18 mouse cellular contexts compared by ENCODE assay signal in genomic region chr9:6289211-6289696, GRCm38 (mm10). TPM values are rescaled to one million over a fixed set of nuclear protein-coding genes. Genes with fewer than 3 reads are reported as not detected.
DNase-seq lines count a peak whose midpoint lies in the region; ATAC-seq lines count a peak whose summit lies in the region.
"Had no signal": no experiment of that assay in that cellular context is flagged by ENCODE, and none has a peak within 500 bp of the region (broad histone marks: within the 10 kb centered on the region; RNA-seq: fewer than 3 reads in every experiment).

No protein-coding gene starts in this region.

- H3K9ac ChIP-seq in hindbrain, embryonic 14.5 days = no peak overlapping the region
- no peak overlapping the region for H3K9ac ChIP-seq in neural tube, embryonic 15.5 days (replicated peaks)
- H3K9ac ChIP-seq: heart, embryonic 15.5 days; limb, embryonic 13.5 days; lung, embryonic 15.5 days had no signal

- no peaks in the 10 kb centered on the region for H3K27me3 ChIP-seq in hindbrain, embryonic 14.5 days (ENCODE audit: control insufficient read depth, insufficient read depth, low read length)
- H3K27me3 ChIP-seq in neural tube, embryonic 15.5 days (replicated peaks) = no peaks in the 10 kb centered on the region
- H3K27me3 ChIP-seq: CH12.LX; heart, embryonic 15.5 days; limb, embryonic 13.5 days; lung, embryonic 15.5 days; Patski had no signal

- 3% methylated on average over 2 of the region's 2 CpGs for WGBS in hindbrain, embryonic 14.5 days
- 8% methylated on average over 2 of the region's 2 CpGs for WGBS in neural tube, embryonic 15.5 days

- H3K27ac ChIP-seq in hindbrain, embryonic 14.5 days = no peak overlapping the region
- H3K27ac ChIP-seq in neural tube, embryonic 15.5 days (replicated peaks) = no peak overlapping the region
- H3K27ac ChIP-seq: heart, embryonic 15.5 days; limb, embryonic 13.5 days; lung, embryonic 15.5 days had no signal

- H3K4me3 ChIP-seq in hindbrain, embryonic 14.5 days (replicated peaks; ENCODE audit: low read length) = no peak overlapping the region
- no peak overlapping the region for H3K4me3 ChIP-seq in neural tube, embryonic 15.5 days (replicated peaks)
- H3K4me3 ChIP-seq: heart, embryonic 15.5 days; limb, embryonic 13.5 days; lung, embryonic 15.5 days had no signal

- intact Hi-C loops in gastrocnemius, postnatal 14 days (cut with DNase I; ENCODE audit: low total_unique reads) = no loop called here

- H3K9me3 ChIP-seq in hindbrain, embryonic 14.5 days (ENCODE audit: control insufficient read depth, low read length) = no peaks in the 10 kb centered on the region
- no peaks in the 10 kb centered on the region for H3K9me3 ChIP-seq in neural tube, embryonic 15.5 days (replicated peaks)
- H3K9me3 ChIP-seq: heart, embryonic 15.5 days; limb, embryonic 13.5 days; lung, embryonic 15.5 days had no signal

- DNase-seq in lung, postnatal 10 days = peak; percentile 2
- no peak for DNase-seq in lung, postnatal 14 days
- peak; percentile 17 for DNase-seq in embryo, embryonic 9.5 days (ENCODE audit: extremely low spot score)
- DNase-seq in hindbrain, embryonic 14.5 days (ENCODE audit: low spot score) = no peak
- DNase-seq in adrenal gland, postnatal 36 days = no peak
- no peak for DNase-seq in gastrocnemius, postnatal 14 days
- DNase-seq: cerebellum, adult 11-12 months; kidney, postnatal 4 days had no signal

- no peaks in the 10 kb centered on the region for H3K36me3 ChIP-seq in hindbrain, embryonic 14.5 days (replicated peaks; ENCODE audit: control insufficient read depth, insufficient read depth)
- H3K36me3 ChIP-seq in neural tube, embryonic 15.5 days = no peaks in the 10 kb centered on the region
- H3K36me3 ChIP-seq: heart, embryonic 15.5 days; limb, embryonic 13.5 days; lung, embryonic 15.5 days had no signal

- no peaks in the 10 kb centered on the region for H3K4me1 ChIP-seq in hindbrain, embryonic 14.5 days (replicated peaks; ENCODE audit: control insufficient read depth, insufficient read depth, low read length)
- H3K4me1 ChIP-seq in neural tube, embryonic 15.5 days = peaks cover 6% of the 10 kb centered on the region; the same call in 1 of the 2 replicates
- H3K4me1 ChIP-seq: limb, embryonic 13.5 days; lung, embryonic 15.5 days had no signal

- ATAC-seq in hindbrain, embryonic 14.5 days (ENCODE audit: low FRiP score) = peak; percentile 34; the same call in 1 of the 2 replicates
- ATAC-seq in neural tube, embryonic 15.5 days (ENCODE audit: low FRiP score) = peak; percentile 61; the same call in 1 of the 2 replicates
- ATAC-seq: Patski had no signal

- no peak overlapping the region for H3K4me2 ChIP-seq in hindbrain, embryonic 14.5 days (replicated peaks)
- no peak overlapping the region for H3K4me2 ChIP-seq in neural tube, embryonic 15.5 days
- H3K4me2 ChIP-seq: heart, embryonic 15.5 days; limb, embryonic 13.5 days; lung, embryonic 15.5 days had no signal

RNA-seq across cellular contexts. Expression of gene Ddi1, which starts 19.6 kb away (rescaled TPM):
- 0.05 TPM in 1 of 2 replicates, not detected in the other for polyA plus RNA-seq in hindbrain, embryonic 14.5 days (2014; fragmentation: Nextera tagmentation; extraction: Ambion mirVana)
- 0.03 and 0.08 TPM in 2 replicates for polyA plus RNA-seq in neural tube, embryonic 15.5 days (2015; fragmentation: Nextera tagmentation; extraction: Ambion mirVana)
- total RNA-seq in adrenal gland, postnatal 36 days (2021) = not detected
- not detected for total RNA-seq in gastrocnemius, postnatal 14 days (2021)
- total RNA-seq: CH12.LX; gastrocnemius, adult 8-10 months; left cerebral cortex, adult 18-20 months had no signal
- polyA plus RNA-seq: cortical plate, adult 2 months; urinary bladder, adult 2 months had no signal

Comparison
In these comparisons a context has a peak if more than half of its experiments do, and no peak if none do; other contexts are left out.
1. DNase-seq: peak in lung, postnatal 10 days (single experiment) and embryo, embryonic 9.5 days (single experiment); none in lung, postnatal 14 days (single experiment), hindbrain, embryonic 14.5 days (single experiment), adrenal gland, postnatal 36 days (0 of 2) and gastrocnemius, postnatal 14 days (single experiment).